Mouse (Mus musculus): Measurements from ENCODE around the gene Abcf1.
A peak's percentile ranks its signal among the peaks of the same experiment; 100 is the strongest.

Gene Abcf1

GRCm38 (mm10) chr17:35918276-35919059, 51.1 kb downstream of the Abcf1 start:
- DNase-seq, result peak; percentile 54

DNA sequence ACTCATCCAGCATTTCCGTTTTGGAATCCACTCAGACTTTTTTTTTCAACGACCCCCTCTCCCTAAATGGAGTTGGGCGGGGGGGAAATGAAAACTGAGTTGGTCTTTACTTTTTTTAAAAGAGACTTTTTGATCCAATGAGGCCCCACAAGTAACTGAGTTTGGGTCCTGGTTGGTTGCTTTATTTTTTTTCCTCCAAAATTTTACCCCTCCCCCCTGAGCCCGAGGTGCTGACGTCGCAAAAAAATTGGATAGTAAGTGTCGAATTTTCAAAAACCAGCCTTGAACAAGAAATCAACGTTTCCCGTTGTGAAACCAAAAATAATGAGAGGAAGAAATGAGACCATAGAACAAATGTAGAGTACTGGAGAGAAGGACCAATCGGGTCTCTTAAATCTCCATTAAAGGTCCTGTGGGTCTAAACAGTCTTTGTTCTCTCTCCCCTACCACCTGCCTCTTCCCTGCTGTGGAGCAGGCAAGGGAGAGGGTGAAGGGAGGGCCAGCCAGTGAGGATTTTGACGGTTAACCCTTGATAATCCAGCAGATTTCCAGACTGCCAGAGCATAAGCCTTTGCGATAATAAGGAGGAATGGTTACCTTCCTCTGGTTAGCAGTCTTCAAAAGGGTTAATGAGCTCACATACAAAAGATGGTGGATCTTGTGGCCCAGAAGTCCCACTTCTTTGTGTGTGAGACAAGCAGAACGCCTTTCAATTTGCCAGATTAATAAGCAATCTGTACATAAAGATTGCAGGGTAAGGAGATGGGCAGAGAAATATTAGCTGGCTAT, 51.9 kb downstream of the Abcf1 start:
- DNase-seq, result peak; percentile 51

- DNase-seq, result peak; percentile 62
These were observed 52.5 kb downstream of the Abcf1 start for GRCm38 (mm10) chr17:35917143-35917462.

GRCm38 (mm10) chr17:35916297-35917142, 53.0 kb downstream of the Abcf1 start, which contains the start of the genes Mrps18b and Ppp1r10:
TSS of gene Mrps18b (minus strand) at chr17:35916389.
TSS of gene Ppp1r10 (plus strand) at chr17:35916434.
- DNase-seq, result peak; percentile 98

DNA sequence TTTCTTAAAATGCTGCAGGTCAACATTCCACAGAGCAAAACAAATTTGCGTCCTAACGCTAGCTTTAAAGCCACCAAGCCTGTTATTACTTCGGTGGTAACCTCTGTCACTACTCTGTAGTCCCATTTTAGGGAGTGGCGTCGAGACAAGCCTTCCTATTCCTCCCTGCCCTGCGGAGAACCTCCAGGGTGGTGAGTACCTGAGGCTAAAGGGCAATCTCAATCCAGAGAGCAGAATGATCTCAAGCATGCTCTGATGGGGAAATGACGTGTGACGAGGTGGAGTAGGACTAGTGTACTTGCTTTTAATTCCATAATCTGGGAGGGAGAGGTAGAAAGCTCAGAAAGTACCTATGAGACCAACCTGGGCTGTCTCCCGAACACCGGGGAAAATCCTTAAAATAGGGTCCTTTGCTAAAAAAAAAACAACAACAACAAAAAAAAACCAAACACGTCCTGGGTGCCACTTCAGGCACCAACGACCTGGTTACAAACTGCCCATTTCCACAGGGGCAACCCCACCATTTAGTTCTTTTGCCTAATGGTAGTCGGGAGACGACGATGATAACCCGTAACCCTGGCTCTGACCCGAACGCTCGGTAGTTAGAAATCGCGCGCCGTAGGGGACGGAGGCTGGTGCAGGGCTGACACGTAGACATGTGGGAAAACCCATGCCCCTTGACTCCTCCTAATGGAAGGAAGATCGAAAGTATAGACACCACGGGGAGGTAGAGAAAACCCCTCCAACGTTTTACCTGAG, 53.8 kb downstream of the Abcf1 start:
- DNase-seq, result no peak

GRCm38 (mm10) chr17:35914975-35915374, 54.6 kb downstream of the Abcf1 start:
- no peak for DNase-seq

DNA sequence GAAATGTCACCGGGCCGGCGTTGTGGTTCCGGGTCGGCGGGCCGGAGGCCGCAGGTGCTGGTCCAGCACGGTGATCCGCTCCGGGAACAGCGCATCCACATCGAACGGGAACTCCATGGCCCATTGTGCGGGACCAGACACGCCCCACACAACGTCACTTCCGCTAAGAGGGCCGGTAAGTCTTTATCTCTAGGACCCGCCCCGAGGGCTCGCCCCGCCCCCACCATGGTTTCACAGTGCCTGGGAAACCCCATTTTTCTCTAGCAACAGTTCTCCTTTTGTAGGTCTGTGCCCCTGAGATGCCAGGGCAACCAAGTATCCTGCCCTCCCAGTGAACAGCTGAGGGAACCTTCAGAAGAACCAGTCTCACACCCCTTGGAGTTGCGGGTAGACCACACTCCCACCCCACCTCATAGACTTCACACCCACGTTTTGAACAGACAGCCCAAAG, 59.6 kb downstream of the Abcf1 start, which contains the start of gene Atat1:
Gene Atat1 (minus strand): TSS at position 157 of the 451 bp plus-strand sequence.
- peak; percentile 99 for DNase-seq

- DNase-seq, result no peak
These were observed 60.2 kb downstream of the Abcf1 start for GRCm38 (mm10) chr17:35909186-35909918.

- DNase-seq, result no peak
These were observed 62.0 kb downstream of the Abcf1 start for GRCm38 (mm10) chr17:35907609-35908008.

All from thymus, postnatal 4 days (tissue).